Mouse (Mus musculus): ENCODE measurements at regions not wholly inside any gene's neighbourhood (a gene's known extent, or its start where the extent isn't known, plus 50 kb on each side); places are given as distances from the start of the nearest gene placed in this dataset.
A peak's percentile ranks its signal among the peaks of the same experiment; 100 is the strongest.

DNA sequence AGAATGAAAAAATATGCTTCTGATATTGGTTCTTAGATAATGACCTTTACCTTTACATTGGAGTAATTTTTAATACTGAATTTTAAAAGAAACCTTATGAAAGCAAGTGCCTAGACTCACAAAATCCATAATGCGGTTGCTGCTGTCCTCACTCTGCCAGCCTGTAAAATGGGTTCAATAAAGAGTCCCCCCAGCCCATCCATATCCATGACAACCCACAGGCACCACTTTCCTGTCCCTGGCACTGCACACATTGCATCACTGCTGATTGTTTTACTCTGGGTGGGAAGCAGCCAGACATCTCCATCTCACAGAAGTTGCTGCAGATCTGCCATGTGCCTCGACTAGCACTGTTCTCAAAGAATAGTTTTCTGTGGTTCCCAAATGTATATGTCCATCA lies 110.3 kb upstream of the Tmc3 start:
- DNase-seq (ENCODE audit: low read depth): no peak
- TF ChIP-seq CTCF (IDR thresholded peaks at IDR 0.05; ENCODE audit: borderline replicate concordance, extremely low read depth, insufficient read depth, insufficient read length): no peak
- TF ChIP-seq POLR2A (IDR thresholded peaks at IDR 0.05; ENCODE audit: borderline replicate concordance, extremely low read depth, insufficient read depth, insufficient read length, poor library complexity, severe bottlenecking): no peak

DNA sequence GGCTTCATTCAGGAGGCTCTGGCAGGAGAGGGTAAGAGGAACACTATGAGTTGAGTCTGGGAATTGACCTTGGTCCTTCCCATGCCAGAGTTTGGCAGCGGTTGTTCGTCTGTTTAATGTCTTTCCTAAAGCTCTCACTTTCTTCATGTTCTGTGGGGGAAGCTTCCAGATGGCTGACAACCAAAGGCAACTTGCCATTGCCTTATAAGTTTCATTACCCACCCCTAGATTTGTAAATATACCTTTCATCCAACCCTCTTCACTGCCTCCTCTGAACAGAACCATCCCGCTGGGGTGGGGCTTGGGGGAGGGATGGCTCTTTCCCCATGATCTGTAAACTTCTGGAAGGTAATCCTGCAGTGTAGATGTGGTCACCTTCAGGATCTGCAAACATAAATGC lies 109.7 kb upstream of the Tmc3 start:
- DNase-seq (ENCODE audit: low read depth): peak; percentile 41
- TF ChIP-seq POLR2A (IDR thresholded peaks at IDR 0.05; ENCODE audit: borderline replicate concordance, extremely low read depth, insufficient read depth, insufficient read length, poor library complexity, severe bottlenecking) (no peak), CTCF (IDR thresholded peaks at IDR 0.05; ENCODE audit: borderline replicate concordance, extremely low read depth, insufficient read depth, insufficient read length) (no peak)

DNA sequence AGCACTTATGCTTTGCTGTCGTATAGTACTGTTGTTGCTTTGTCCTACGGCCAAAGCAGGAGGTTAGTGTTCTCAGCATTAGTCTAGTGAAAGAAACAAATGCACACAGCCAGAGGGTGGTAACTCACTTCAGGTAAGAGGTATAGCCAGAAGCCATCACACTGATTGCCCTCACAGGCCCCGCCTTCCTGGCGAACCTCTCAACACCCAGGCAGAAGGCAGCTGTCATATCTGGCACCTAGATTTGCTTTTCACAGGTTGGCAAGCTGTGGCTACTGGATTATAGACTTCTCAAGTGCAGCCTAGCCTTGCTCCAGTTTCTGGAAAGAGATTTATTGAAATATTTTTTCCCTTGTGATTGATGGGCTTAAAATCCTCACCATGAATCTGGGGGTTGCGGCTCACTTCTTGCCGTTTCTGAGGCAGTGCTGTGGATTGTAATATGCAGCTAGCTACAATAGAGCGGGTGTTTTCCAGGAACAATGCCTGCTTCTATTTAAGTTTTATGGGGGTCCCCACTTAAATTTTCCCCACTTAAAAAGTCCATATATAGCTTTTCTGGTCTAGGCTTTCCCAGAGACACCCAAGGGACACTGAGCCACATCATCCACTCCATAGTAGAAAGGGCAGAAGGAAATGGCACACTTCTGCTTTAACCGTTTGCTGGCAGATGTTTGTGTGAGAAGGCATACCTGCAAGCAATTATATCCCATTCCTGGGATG lies 109.1 kb upstream of the Tmc3 start:
- DNase-seq (ENCODE audit: low read depth): peak; percentile 78
- TF ChIP-seq POLR2A (IDR thresholded peaks at IDR 0.05; ENCODE audit: borderline replicate concordance, extremely low read depth, insufficient read depth, insufficient read length, poor library complexity, severe bottlenecking) (no peak), CTCF (IDR thresholded peaks at IDR 0.05; ENCODE audit: borderline replicate concordance, extremely low read depth, insufficient read depth, insufficient read length) (no peak)

DNA sequence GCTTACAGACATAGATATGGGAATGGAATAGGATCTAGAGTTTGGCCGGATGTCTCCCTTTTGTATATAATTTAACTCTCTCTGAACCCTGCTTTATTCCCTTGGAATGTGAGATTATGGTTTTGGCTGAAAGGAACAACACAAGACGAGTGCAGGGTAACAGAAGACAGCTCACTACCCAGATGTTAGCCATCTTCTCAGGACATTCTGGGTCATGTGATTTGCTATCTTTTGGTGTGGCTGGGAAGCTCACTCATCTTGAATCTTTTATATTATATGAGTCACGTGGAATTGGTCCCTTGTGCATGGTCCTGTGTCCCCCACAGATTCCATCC lies 108.6 kb upstream of the Tmc3 start:
- no peak for DNase-seq (ENCODE audit: low read depth)
- TF ChIP-seq CTCF (IDR thresholded peaks at IDR 0.05; ENCODE audit: borderline replicate concordance, extremely low read depth, insufficient read depth, insufficient read length): no peak
- TF ChIP-seq POLR2A (IDR thresholded peaks at IDR 0.05; ENCODE audit: borderline replicate concordance, extremely low read depth, insufficient read depth, insufficient read length, poor library complexity, severe bottlenecking): no peak

DNA sequence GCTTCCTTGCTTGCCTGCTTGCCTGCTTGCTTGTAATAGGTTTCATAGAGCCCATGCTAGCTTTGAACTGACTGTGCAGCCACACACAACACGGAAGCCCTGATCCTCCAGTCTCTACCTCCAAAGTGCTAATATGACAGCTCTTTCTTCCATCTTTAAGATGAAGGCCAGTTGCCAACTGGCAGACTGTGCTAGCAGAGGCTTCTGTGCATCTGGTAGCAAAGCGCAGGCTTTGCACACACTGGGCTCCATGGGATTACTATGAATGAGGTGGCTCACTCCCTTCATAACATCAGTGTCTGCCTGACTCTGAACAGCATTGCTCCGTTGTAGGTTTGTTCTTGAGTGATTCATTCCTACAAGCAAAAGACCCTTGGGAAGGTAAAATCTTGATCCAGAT lies 107.9 kb upstream of the Tmc3 start:
- peak; percentile 68 for DNase-seq (ENCODE audit: low read depth)
- TF ChIP-seq CTCF (IDR thresholded peaks at IDR 0.05; ENCODE audit: borderline replicate concordance, extremely low read depth, insufficient read depth, insufficient read length) (no peak), POLR2A (IDR thresholded peaks at IDR 0.05; ENCODE audit: borderline replicate concordance, extremely low read depth, insufficient read depth, insufficient read length, poor library complexity, severe bottlenecking) (no peak)

DNA sequence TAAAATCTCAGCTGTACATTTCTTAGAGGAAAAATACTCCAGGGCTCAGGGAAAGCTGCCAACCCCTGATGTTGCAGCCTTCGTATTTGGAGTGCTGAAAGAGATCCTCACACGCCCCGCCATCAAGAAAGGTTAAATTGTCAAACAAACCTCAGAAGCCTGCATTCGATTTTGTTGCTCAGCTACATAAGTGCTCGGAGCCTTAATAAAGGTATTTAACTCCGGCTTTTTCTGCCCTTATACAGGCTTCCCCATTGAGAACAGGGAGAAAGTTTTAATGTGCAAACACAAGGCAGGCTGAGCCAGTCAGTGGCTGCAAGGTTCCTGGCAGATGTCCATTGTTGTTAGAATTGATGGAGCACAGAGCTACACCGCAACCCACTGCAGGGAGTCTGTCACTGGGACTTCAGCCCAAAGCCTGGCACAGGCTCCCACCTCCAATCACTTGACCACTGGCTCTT lies 107.0 kb upstream of the Tmc3 start:
- TF ChIP-seq POLR2A (IDR thresholded peaks at IDR 0.05; ENCODE audit: borderline replicate concordance, extremely low read depth, insufficient read depth, insufficient read length, poor library complexity, severe bottlenecking) (no peak), CTCF (IDR thresholded peaks at IDR 0.05; ENCODE audit: borderline replicate concordance, extremely low read depth, insufficient read depth, insufficient read length) (no peak)
- peak; percentile 89 for DNase-seq (ENCODE audit: low read depth)

DNA sequence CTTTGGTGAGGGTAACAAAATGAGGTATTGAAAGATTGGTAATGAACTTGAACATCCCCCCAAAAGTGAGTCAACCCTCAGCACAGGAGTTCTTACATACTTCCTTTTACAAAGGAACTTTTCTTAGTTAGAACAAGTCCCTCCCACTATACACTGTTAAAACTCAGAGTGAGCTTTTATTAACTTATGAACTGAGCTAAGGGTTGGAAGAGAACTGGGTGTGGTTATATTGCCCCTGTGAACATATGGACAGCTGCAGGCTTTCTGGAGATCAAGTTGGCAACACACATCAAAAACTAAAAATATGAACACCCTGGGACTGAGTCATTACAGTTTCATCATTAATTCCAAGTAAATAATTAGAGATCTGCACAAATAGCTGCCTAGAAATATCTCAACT lies 103.1 kb upstream of the Tmc3 start:
- TF ChIP-seq CTCF (IDR thresholded peaks at IDR 0.05; ENCODE audit: borderline replicate concordance, extremely low read depth, insufficient read depth, insufficient read length) (no peak), POLR2A (IDR thresholded peaks at IDR 0.05; ENCODE audit: borderline replicate concordance, extremely low read depth, insufficient read depth, insufficient read length, poor library complexity, severe bottlenecking) (no peak)
- DNase-seq (ENCODE audit: low read depth): no peak

DNA sequence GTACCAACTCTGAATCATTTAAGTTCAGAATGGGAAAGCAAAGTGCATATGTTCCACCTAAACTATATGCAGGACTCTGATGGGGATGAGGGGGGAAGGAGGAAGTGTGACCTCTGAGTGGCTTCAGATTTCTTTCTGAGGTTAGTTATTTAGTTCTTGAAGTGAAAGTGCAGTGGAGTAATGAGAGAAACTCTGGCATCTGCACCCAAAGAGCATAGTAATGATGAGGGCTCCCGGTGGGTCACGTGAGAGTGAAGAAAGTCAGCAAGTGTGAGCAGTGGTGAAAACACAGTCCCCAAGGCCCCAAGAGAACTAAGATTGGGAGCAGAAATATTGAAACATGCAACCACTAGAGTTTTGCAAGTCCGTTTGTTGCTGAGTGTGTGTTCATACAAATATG lies 102.5 kb upstream of the Tmc3 start:
- no peak for TF ChIP-seq POLR2A (IDR thresholded peaks at IDR 0.05; ENCODE audit: borderline replicate concordance, extremely low read depth, insufficient read depth, insufficient read length, poor library complexity, severe bottlenecking)
- no peak for TF ChIP-seq CTCF (IDR thresholded peaks at IDR 0.05; ENCODE audit: borderline replicate concordance, extremely low read depth, insufficient read depth, insufficient read length)
- no peak for DNase-seq (ENCODE audit: low read depth)

DNA sequence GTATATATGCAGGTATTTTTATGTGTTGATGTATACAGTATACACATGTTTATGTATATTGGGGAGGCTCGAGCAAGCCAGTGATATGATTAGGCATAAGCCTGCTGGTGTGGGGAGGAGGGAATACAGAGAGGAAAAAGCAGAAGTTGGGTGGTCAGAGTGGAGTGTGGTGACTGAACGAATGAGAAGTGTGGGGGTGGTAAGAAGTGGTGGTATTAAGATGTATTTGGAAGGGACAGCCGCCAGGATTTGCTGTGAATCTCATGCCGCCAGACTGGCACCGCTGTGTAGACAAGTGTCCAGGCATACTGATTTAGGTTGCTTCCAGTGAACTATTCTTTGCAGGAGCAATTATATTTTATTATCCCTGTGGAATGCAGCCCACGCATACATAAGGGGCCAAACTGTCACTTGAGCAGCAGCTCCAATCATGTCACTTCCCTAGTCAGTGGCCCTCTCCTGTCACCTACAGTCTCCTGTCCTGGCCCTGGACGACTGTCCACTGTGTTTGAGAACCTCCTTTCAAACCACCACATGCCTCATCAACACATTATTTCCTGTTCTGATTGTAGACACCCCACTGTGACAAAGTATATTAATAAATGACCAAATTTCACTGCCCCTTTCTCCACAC lies 101.9 kb upstream of the Tmc3 start:
- peak; percentile 24 for DNase-seq (ENCODE audit: low read depth)
- no peak for TF ChIP-seq POLR2A (IDR thresholded peaks at IDR 0.05; ENCODE audit: borderline replicate concordance, extremely low read depth, insufficient read depth, insufficient read length, poor library complexity, severe bottlenecking)
- no peak for TF ChIP-seq CTCF (IDR thresholded peaks at IDR 0.05; ENCODE audit: borderline replicate concordance, extremely low read depth, insufficient read depth, insufficient read length)

DNA sequence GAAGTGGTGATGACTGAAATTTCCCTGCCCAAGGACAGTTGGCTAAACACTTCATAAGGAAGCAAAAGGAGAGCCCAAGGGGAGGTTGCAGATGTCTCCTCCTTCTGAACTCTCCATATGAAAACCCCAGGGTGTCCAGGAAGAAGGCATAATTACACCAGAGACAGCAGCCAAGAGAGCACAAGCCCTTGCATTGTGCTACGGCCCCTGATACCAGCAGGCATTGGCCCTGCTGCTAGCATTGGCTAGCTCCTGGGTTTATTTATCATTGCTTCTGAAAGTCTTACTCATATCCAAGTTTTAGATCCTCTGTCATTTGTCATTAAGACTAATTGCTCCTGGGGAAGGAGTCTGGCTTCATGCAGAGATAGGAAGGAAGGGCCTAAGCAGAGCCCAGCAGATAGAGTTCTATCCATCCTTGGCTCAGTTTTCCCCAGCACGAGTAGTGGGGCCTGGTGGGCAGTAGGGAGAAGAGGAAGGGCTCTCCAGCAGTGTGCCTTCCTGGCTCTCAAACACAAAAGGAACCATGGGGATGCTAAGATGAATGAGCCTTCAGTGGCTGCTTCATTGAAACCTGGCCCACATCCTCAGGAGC lies 98.5 kb upstream of the Tmc3 start:
- TF ChIP-seq CTCF (IDR thresholded peaks at IDR 0.05; ENCODE audit: borderline replicate concordance, extremely low read depth, insufficient read depth, insufficient read length) (no peak), POLR2A (IDR thresholded peaks at IDR 0.05; ENCODE audit: borderline replicate concordance, extremely low read depth, insufficient read depth, insufficient read length, poor library complexity, severe bottlenecking) (no peak)
- DNase-seq (ENCODE audit: low read depth): no peak

DNA sequence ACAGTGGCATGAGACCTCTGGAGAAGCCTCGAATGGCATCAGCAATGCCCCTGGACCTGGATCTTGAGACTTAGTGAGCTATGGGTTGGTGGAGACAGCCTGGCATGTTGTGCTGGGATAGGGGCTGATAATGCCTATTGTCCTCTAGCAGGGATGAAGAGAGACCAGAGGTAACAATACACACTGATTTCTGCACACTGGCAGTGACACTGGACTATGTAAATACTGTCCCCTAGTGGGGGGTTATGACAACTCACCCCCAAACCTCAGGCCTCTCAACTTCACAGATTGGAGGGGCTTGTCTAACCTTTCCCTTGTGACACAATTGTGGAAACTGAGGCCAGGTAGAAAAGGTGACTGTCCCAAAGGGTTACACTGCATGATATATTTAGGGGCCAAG lies 94.9 kb upstream of the Tmc3 start:
- DNase-seq (ENCODE audit: low read depth): peak; percentile 75
- TF ChIP-seq POLR2A (IDR thresholded peaks at IDR 0.05; ENCODE audit: borderline replicate concordance, extremely low read depth, insufficient read depth, insufficient read length, poor library complexity, severe bottlenecking) (no peak), CTCF (IDR thresholded peaks at IDR 0.05; ENCODE audit: borderline replicate concordance, extremely low read depth, insufficient read depth, insufficient read length) (peak; percentile 72; the same call in 1 of the 2 replicates)

Measured in brain, embryonic 14.5 days (tissue).